Mouse (Mus musculus) ES-Bruce4 (cell line): Measurements from ENCODE around the gene Sh3bp4. TPM values are rescaled to one million over a fixed set of nuclear protein-coding genes. Genes with fewer than 3 reads are reported as not detected.

Source experiments
- H3K27ac ChIP-seq: 2 replicates; pipeline ENCODE4 v1.5.1; 2012; ENCODE audit warnings: low read length, inconsistent platforms; ENCODE audit not compliant: insufficient read depth
- H3K27me3 ChIP-seq: 2 replicates; pipeline ENCODE4 v1.6.1; 2012; ENCODE audit warnings: mild to moderate bottlenecking, low read length, inconsistent platforms; ENCODE audit not compliant: control insufficient read depth, poor library complexity, insufficient read depth, severe bottlenecking
- H3K36me3 ChIP-seq: 2 replicates; pipeline ENCODE4 v1.6.1; 2012; ENCODE audit warnings: inconsistent platforms, mild to moderate bottlenecking, low read length, moderate library complexity; ENCODE audit not compliant: control insufficient read depth, poor library complexity, insufficient read depth, severe bottlenecking
- H3K4me1 ChIP-seq: one replicate; pipeline ENCODE4 v1.8.1; 2011; ENCODE audit warnings: low read length; ENCODE audit not compliant: control insufficient read depth, insufficient read depth
- H3K4me3 ChIP-seq: 2 replicates; pipeline ENCODE4 v1.5.1; 2011; ENCODE audit warnings: low read depth, mild to moderate bottlenecking, low read length
- H3K9ac ChIP-seq: 2 replicates; pipeline ENCODE4 v1.6.1; 2012; ENCODE audit warnings: low read depth, mild to moderate bottlenecking, inconsistent platforms; ENCODE audit not compliant: poor library complexity, severe bottlenecking
- H3K9me3 ChIP-seq: replicated peaks from 2 replicates; pipeline ENCODE4 v1.6.1; 2012; ENCODE audit warnings: mild to moderate bottlenecking, low read length, inconsistent platforms; ENCODE audit not compliant: control insufficient read depth, poor library complexity, insufficient read depth, severe bottlenecking
- CTCF ChIP-seq: IDR thresholded peaks from one replicate; pipeline ENCODE4 v1.8.1; 2011; ENCODE audit warnings: low read depth, low read length
- EP300 ChIP-seq: IDR thresholded peaks from 2 replicates; pipeline ENCODE4 v1.6.1; 2011; ENCODE audit warnings: low read depth, low read length; ENCODE audit not compliant: insufficient read depth
- POLR2A ChIP-seq: IDR thresholded peaks from one replicate; pipeline ENCODE4 v1.8.1; 2011; ENCODE audit warnings: low read length; ENCODE audit not compliant: insufficient read depth
- polyA plus RNA-seq: library from polyadenylated mRNA; stranded (reverse); fragments of >200 nt; gene quantifications from 2 replicates; pipeline ENCODE4 v1.2.4, GENCODE M21; 2011; ENCODE audit warnings: low read depth; ENCODE audit not compliant: missing spikeins, insufficient read depth, insufficient read length

The Sh3bp4 gene
- polyA plus RNA-seq, 1 experiment = 32.1 TPM

DNA sequence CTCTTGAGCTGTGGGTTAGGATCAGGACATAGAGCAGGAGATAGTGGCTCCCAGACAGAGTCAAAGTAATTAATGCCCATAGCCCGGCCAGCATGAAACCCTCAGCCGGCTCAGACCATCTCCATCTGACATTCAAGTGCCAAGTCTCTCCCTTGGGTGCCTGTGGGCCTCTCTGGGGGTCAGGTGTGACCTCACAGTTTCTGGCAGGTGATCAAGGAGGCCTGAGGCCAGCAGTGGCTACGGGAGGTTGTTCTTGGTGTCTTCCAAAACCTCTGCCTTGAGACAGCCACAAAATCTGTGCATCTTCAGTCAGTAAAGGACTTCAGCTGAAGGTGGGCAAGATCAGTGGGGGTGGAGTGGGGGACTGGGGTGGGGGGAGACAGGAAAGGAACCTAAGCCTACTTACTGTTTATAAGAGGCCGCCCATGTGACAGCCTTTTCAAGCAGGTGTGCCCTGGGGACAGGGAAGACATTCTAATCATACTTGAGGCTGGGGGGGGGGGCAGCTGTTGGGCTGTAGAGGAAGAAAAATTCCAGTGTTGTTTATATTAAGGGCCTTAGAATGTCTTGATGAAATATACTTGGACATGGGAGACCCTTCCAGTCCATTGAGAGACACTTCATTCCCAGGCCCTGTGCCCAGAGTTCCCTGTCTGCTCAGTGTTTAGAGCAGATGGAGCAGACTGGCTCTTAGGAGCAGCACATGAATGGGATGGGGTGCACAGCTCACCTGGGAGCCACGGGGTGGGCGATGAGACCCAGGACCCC is 40.7 kb downstream of the Sh3bp4 start:
- no peaks in the 10 kb centered on the region for H3K9me3 ChIP-seq
- no peak overlapping the region for H3K27ac ChIP-seq
- H3K4me1 ChIP-seq = peaks cover 15% of the 10 kb centered on the region
- TF ChIP-seq POLR2A = no peak
- TF ChIP-seq CTCF = no peak
- TF ChIP-seq EP300 = no peak
- H3K27me3 ChIP-seq = no peaks in the 10 kb centered on the region
- no peak overlapping the region for H3K4me3 ChIP-seq
- no peaks in the 10 kb centered on the region for H3K36me3 ChIP-seq
- H3K9ac ChIP-seq = no peak overlapping the region

DNA sequence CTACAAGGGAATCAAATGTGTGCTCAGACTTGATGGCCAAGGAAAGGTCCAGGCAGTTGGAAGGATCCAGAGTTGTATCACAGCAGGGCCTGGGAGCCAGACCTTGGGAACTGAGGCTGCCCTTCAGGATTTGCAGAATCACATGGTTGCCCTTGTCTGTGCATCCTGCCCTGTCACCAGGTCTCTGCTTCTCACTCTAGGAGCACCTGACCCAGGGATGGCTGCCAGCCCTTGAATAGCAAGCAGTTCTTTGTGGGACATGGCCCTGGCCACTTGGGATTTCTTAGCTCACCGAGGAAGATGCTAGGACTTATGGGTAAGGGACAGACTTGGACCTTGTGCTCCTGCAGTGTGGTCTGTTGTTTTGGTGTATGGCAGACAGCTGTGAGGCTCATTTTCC is 42.3 kb downstream of the Sh3bp4 start:
- H3K4me1 ChIP-seq = peaks cover 16% of the 10 kb centered on the region
- no peaks in the 10 kb centered on the region for H3K36me3 ChIP-seq
- no peaks in the 10 kb centered on the region for H3K27me3 ChIP-seq
- TF ChIP-seq CTCF (no peak), EP300 (no peak), POLR2A (no peak)
- no peak overlapping the region for H3K9ac ChIP-seq
- no peak overlapping the region for H3K27ac ChIP-seq
- H3K9me3 ChIP-seq = no peaks in the 10 kb centered on the region
- no peak overlapping the region for H3K4me3 ChIP-seq

DNA sequence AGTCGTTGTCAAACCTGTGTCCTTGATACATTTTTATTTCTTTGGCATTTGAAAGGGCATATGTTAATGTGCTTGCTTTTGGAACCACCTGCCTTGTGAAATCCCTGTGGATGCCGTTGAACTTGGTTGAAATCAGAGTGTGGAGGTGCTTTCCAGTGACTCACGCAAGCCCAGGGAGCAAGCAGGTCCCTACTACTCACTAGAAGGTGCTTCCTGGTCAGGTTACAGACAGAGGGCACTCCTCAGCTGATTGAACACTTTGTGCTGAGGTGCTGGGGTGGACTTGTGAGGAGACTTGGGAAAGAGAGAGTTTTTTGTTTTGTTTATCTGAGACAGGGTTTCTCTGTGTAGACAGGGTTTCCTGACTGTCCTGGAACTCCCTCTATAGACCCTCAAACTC is 43.5 kb downstream of the Sh3bp4 start:
- H3K4me1 ChIP-seq = peaks cover 15% of the 10 kb centered on the region
- H3K27me3 ChIP-seq = no peaks in the 10 kb centered on the region
- no peak overlapping the region for H3K9ac ChIP-seq
- TF ChIP-seq POLR2A (no peak), CTCF (no peak), EP300 (no peak)
- H3K9me3 ChIP-seq = no peaks in the 10 kb centered on the region
- H3K4me3 ChIP-seq = no peak overlapping the region
- no peaks in the 10 kb centered on the region for H3K36me3 ChIP-seq
- no peak overlapping the region for H3K27ac ChIP-seq

DNA sequence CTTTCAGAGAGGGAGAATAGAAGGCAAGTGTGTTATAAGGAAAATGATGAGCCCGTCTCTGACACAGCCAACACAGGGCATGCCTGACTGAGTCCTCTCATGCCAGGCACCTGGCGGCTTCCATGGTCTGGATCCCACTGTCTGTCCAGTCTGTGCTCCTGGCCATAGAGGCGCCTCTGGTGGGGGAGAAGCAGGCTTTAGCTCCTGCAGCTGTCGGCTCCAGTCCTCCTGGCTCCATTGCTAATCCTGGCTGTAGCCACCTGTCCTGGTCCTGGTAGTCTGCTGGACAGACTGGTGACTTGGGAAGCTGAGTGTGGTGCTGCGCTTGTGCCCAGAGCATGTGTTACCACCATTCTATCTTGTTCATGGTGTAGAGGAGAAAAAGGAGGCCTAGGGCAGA is 46.8 kb downstream of the Sh3bp4 start:
- H3K27ac ChIP-seq = no peak overlapping the region
- peaks cover 7% of the 10 kb centered on the region for H3K4me1 ChIP-seq

DNA sequence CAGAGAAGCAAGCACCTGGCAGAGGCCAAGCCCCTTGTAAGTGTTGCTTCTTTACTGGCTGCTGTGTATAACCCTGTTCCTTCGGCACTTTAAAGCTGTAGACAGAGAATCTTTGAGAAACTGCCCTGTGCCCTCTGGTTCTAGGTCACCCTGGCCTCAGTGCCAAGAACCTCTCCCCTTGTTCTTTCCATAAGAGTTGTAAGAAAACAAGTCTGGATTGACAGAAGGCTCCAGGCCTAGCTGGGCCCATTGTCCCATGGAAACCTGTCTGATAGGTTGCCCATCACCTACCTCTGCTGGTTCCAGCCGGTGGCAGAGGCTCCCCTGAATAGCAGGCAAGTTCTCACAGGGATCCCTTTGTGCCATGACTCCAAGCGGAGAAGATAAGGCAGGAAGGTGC is 47.9 kb downstream of the Sh3bp4 start:
- H3K4me1 ChIP-seq = peaks cover 3% of the 10 kb centered on the region
- TF ChIP-seq CTCF (no peak), POLR2A (no peak), EP300 (no peak)
- no peaks in the 10 kb centered on the region for H3K27me3 ChIP-seq
- no peak overlapping the region for H3K27ac ChIP-seq
- no peak overlapping the region for H3K9ac ChIP-seq
- no peak overlapping the region for H3K4me3 ChIP-seq
- H3K36me3 ChIP-seq = no peaks in the 10 kb centered on the region; the same call in 1 of the 2 replicates
- H3K9me3 ChIP-seq = no peaks in the 10 kb centered on the region

More for the DNA sequence above, 46.8 kb downstream of the Sh3bp4 start:
- Histone ChIP-seq H3K9me3 (no peaks in the 10 kb centered on the region), H3K27me3 (no peaks in the 10 kb centered on the region), H3K36me3 (no peaks in the 10 kb centered on the region), H3K9ac (no peak overlapping the region), H3K4me3 (no peak overlapping the region)
- TF ChIP-seq EP300 (no peak), POLR2A (no peak), CTCF (no peak)

DNA sequence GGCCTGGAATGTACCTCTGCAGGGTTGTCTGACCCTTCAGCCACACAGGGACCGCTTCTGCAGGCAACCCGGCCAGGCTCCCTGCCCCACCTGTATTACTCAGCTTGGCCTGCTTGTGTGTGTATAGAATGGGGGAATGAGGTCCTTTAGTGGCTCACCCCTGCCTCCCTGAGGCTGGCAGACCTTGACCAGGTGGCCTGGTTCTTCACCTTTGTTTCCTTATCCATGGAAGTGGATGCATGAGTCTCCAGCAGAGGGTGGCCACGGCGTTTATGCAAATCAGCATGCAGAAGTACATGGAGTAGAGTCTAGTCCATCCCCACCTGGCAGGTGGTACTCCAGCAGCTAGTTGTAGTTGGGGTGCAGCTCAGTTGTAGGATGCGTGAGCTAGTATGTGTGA is 48.6 kb downstream of the Sh3bp4 start:
- H3K9ac ChIP-seq = no peak overlapping the region
- no peak for TF ChIP-seq EP300
- no peak for TF ChIP-seq POLR2A
- no peak for TF ChIP-seq CTCF
- no peaks in the 10 kb centered on the region for H3K9me3 ChIP-seq
- no peaks in the 10 kb centered on the region; the same call in 1 of the 2 replicates for H3K36me3 ChIP-seq
- H3K4me3 ChIP-seq = no peak overlapping the region
- H3K27me3 ChIP-seq = no peaks in the 10 kb centered on the region
- peaks cover 1% of the 10 kb centered on the region for H3K4me1 ChIP-seq
- H3K27ac ChIP-seq = no peak overlapping the region
